Comparison of ENCODE assay signal across 8 mouse cellular contexts in the genomic region with DNA sequence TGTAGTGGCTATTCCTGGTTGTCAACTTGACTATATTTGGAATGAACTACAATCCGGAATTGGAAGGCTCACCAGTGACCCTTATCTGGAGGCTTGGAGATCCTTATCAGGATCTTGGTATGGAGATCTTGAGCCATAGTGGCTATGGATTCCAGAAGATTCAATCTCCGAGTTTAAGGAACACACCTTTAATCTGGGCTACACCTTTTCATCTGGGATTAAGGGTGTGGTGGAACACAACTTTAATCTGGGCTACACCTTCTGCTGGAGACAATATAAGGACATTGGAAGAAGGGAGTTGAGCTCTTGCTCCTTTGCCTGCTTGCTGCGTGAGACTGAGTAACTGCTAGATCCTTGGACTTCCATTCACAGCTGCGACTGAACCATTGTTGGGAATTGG. TPM values are rescaled to one million over a fixed set of nuclear protein-coding genes. Genes with fewer than 3 reads are reported as not detected.
A peak's percentile ranks its signal among the peaks of the same experiment; 100 is the strongest.
DNase-seq lines count a peak whose midpoint lies in the region; ATAC-seq and TF ChIP-seq lines count a peak whose summit lies in the region.
"Not testable (repeated sequence)": the region's sequence is repeated elsewhere in the genome, so short reads cannot be mapped to it uniquely, and the experiment has no call there.

Gene Snrpc (plus strand): TSS at position 301 of the 400 bp plus-strand sequence.

- TF ChIP-seq CTCF in thymus, adult 2 months (IDR thresholded peaks at IDR 0.05; ENCODE audit: borderline replicate concordance, control insufficient read depth, extremely low read depth, insufficient read depth, low read length, poor library complexity): not testable (repeated sequence)

- not testable (repeated sequence) for H3K4me1 ChIP-seq in hindbrain, embryonic 11.5 days (replicated peaks; ENCODE audit: control insufficient read depth, insufficient read depth, low read length); liver, embryonic 11.5 days (replicated peaks; ENCODE audit: control insufficient read depth, insufficient read depth, low read length); thymus, adult 2 months (replicated peaks; ENCODE audit: control insufficient read depth, insufficient read depth, low read length)
- peaks cover 17% of the 10 kb centered on the region for H3K4me1 ChIP-seq in midbrain, embryonic 13.5 days (replicated peaks)

- 91% methylated on average over 3 of the region's 4 CpGs for WGBS in hindbrain, embryonic 11.5 days
- 79% methylated on average over 3 of the region's 4 CpGs for WGBS in liver, embryonic 11.5 days
- 86% methylated on average over 4 of the region's 4 CpGs for WGBS in midbrain, embryonic 13.5 days
- WGBS in thymus, adult 2 months: 89% methylated on average over 4 of the region's 4 CpGs

- ATAC-seq in erythroblast, adult 5-6 weeks (replicated peaks; ENCODE audit: low FRiP score, poor library complexity, severe bottlenecking); hindbrain, embryonic 11.5 days (ENCODE audit: low FRiP score); liver, embryonic 11.5 days (replicated peaks; ENCODE audit: low FRiP score); midbrain, embryonic 13.5 days: not testable (repeated sequence)

- H3K9me3 ChIP-seq in hindbrain, embryonic 11.5 days (ENCODE audit: control insufficient read depth, low read length); liver, embryonic 11.5 days (ENCODE audit: control insufficient read depth, low read length); midbrain, embryonic 13.5 days: not testable (repeated sequence)

- H3K9ac ChIP-seq in hindbrain, embryonic 11.5 days (ENCODE audit: low read depth, low read length); liver, embryonic 11.5 days (ENCODE audit: low read depth, low read length); midbrain, embryonic 13.5 days (replicated peaks): not testable (repeated sequence)

- H3K36me3 ChIP-seq in hindbrain, embryonic 11.5 days (ENCODE audit: control insufficient read depth, insufficient read depth, low read length); liver, embryonic 11.5 days (ENCODE audit: control insufficient read depth, insufficient read depth, low read length); midbrain, embryonic 13.5 days; thymus, adult 2 months (ENCODE audit: control insufficient read depth, insufficient read depth, low read length): not testable (repeated sequence)

- not testable (repeated sequence) for DNase-seq in adrenal gland, adult 8-10 months; gonadal fat pad, adult 2 months (ENCODE audit: low read depth); hindbrain, embryonic 11.5 days (ENCODE audit: low spot score); layer of hippocampus, adult 8-10 months (ENCODE audit: low spot score in 2 of 2); liver, embryonic 11.5 days (ENCODE audit: low spot score); thymus, adult 2 months

- not testable (repeated sequence) for TF ChIP-seq POLR2A in thymus, adult 2 months (IDR thresholded peaks at IDR 0.05; ENCODE audit: control insufficient read depth, extremely low read depth, insufficient read depth, low read length, poor library complexity)

- not testable (repeated sequence) for H3K4me3 ChIP-seq in hindbrain, embryonic 11.5 days (ENCODE audit: low read depth, low read length); thymus, adult 2 months (ENCODE audit: control insufficient read depth, insufficient read depth, low read length)
- H3K4me3 ChIP-seq in liver, embryonic 11.5 days (ENCODE audit: low read depth, low read length): peak within 1 kb of the TSS; percentile 83; the same call in 1 of the 2 replicates
- peak within 1 kb of the TSS; percentile 91; the same call in 1 of the 2 replicates for H3K4me3 ChIP-seq in midbrain, embryonic 13.5 days (replicated peaks)

- H3K4me2 ChIP-seq in hindbrain, embryonic 11.5 days (replicated peaks; ENCODE audit: low read depth, low read length): not testable (repeated sequence)
- peak within 1 kb of the TSS; percentile 81 for H3K4me2 ChIP-seq in liver, embryonic 11.5 days
- peak within 1 kb of the TSS; percentile 73; the same call in 1 of the 2 replicates for H3K4me2 ChIP-seq in midbrain, embryonic 13.5 days (replicated peaks)

- H3K27ac ChIP-seq in hindbrain, embryonic 11.5 days (ENCODE audit: low read depth, low read length); liver, embryonic 11.5 days (ENCODE audit: low read depth, low read length); midbrain, embryonic 13.5 days; thymus, adult 2 months (ENCODE audit: control insufficient read depth, insufficient read depth, low read length): not testable (repeated sequence)

- not testable (repeated sequence) for H3K27me3 ChIP-seq in hindbrain, embryonic 11.5 days (ENCODE audit: control insufficient read depth, insufficient read depth, low read length); liver, embryonic 11.5 days (replicated peaks; ENCODE audit: control insufficient read depth, insufficient read depth, low read length); midbrain, embryonic 13.5 days; thymus, adult 2 months (ENCODE audit: control insufficient read depth, insufficient read depth, low read length)

RNA-seq across cellular contexts. Expression of gene Snrpc, which starts in this region (rescaled TPM):
- total RNA-seq in adrenal gland, adult 8-10 months (2022): 10 to 100 TPM; 58.4 to 66.3 (median 59.3) TPM
- 20.6 and 60.0 TPM in 2 replicates for total RNA-seq in erythroblast, adult 5-6 weeks (2015; ENCODE audit: low replicate concordance)
- 43.8 and 51.5 TPM in 2 replicates for total RNA-seq in erythroblast, adult 5-6 weeks (2017; ENCODE audit: low replicate concordance)
- polyA plus RNA-seq in gonadal fat pad, adult 2 months (2012; rRNA removed): 51.9 and 72.5 TPM in 2 replicates
- polyA plus RNA-seq in hindbrain, embryonic 11.5 days (2014; fragmentation: Nextera tagmentation; extraction: Ambion mirVana): 344 and 359 TPM in 2 replicates
- total RNA-seq in layer of hippocampus, adult 8-10 months (2022): 10 to 100 TPM; 39.0 to 49.8 (median 42.1) TPM
- 305 and 315 TPM in 2 replicates for polyA plus RNA-seq in liver, embryonic 11.5 days (2014; fragmentation: Nextera tagmentation; extraction: Ambion mirVana)
- polyA plus RNA-seq in midbrain, embryonic 13.5 days (2015; fragmentation: Nextera tagmentation; extraction: Ambion mirVana): 304 and 309 TPM in 2 replicates
- polyA plus RNA-seq in thymus, adult 2 months (2012; rRNA removed): 192 and 207 TPM in 2 replicates
